In genomic region chr12:98458944-98459343, GRCm38 (mm10) we compare ENCODE assay signal across 16 mouse cellular contexts.
"Had no signal": no experiment of that assay in that cellular context is flagged by ENCODE, and none has a peak within 500 bp of the region (broad histone marks: within the 10 kb centered on the region; RNA-seq: fewer than 3 reads in every experiment).

No protein-coding gene starts in this region.

- H3K4me3 ChIP-seq: limb, embryonic 12.5 days; liver, embryonic 13.5 days; lung, embryonic 15.5 days; megakaryocyte, embryonic 14.5 days; stomach, embryonic 15.5 days had no signal

- DNase-seq: kidney, postnatal 10 days; kidney, postnatal 4 days; liver; liver, embryonic 13.5 days; liver, postnatal 0 days; lung, postnatal 14 days; right cerebral cortex, postnatal 14 days; thymus, adult 2 months; thymus, postnatal 25 days had no signal

- H3K27ac ChIP-seq: limb, embryonic 12.5 days; liver, embryonic 13.5 days; lung, embryonic 15.5 days; macrophage; stomach, embryonic 15.5 days had no signal

- H3K9me3 ChIP-seq: limb, embryonic 12.5 days; liver, embryonic 13.5 days; lung, embryonic 15.5 days; stomach, embryonic 15.5 days had no signal

- H3K4me2 ChIP-seq: limb, embryonic 12.5 days; liver, embryonic 13.5 days; lung, embryonic 15.5 days; midbrain, embryonic 11.5 days; stomach, embryonic 15.5 days had no signal

- H3K9ac ChIP-seq: limb, embryonic 12.5 days; liver, embryonic 13.5 days; liver, postnatal 0 days; lung, embryonic 15.5 days; stomach, embryonic 15.5 days had no signal

- H3K4me1 ChIP-seq: limb, embryonic 12.5 days; liver, embryonic 13.5 days; lung, embryonic 15.5 days; megakaryocyte, embryonic 14.5 days; stomach, embryonic 15.5 days had no signal

- H3K27me3 ChIP-seq: limb, embryonic 12.5 days; liver, embryonic 13.5 days; lung, embryonic 15.5 days; megakaryocyte, embryonic 14.5 days; stomach, embryonic 15.5 days had no signal

- H3K36me3 ChIP-seq: limb, embryonic 12.5 days; liver, embryonic 13.5 days; lung, embryonic 15.5 days; stomach, embryonic 15.5 days had no signal

- ATAC-seq: liver, postnatal 0 days; midbrain, embryonic 16.5 days had no signal
